Mouse (Mus musculus): ENCODE measurements around the gene Tesc. TPM values are rescaled to one million over a fixed set of nuclear protein-coding genes. Genes with fewer than 3 reads are reported as not detected.

Gene Tesc
- total and polyA plus RNA-seq, 2 experiments from 2014 or later: 4.7 to 8.2 TPM

DNA sequence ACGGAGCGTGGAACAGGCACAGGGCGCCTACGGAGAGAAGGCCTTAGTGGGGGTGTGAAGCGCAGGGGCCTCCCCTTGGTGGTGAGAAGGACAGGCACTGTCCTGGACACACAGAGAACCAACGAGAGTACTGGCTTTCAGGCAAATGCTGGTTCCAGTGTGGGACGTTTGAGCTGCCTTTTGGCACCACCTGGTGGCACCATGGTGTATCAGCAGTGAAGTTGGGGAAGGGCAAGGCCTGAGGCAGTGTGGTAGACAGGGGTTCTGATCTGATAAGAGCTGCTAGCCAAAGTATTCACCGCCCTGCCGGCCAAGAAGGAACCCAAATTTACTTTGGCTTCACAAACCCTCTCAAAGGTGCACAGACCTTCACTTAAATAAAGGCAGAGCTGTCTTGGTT, 41.8 kb downstream of the Tesc start:
- Histone ChIP-seq H3K4me3 (ENCODE audit: low read depth, low read length) (no peak overlapping the region), H3K9me3 (ENCODE audit: low read length) (no peaks in the 10 kb centered on the region), H3K27ac (ENCODE audit: low read depth, low read length) (no peak overlapping the region), H3K9ac (replicated peaks; ENCODE audit: low read length, poor library complexity, severe bottlenecking) (no peak overlapping the region), H3K27me3 (ENCODE audit: insufficient read depth, low read length) (no peaks in the 10 kb centered on the region), H3K36me3 (ENCODE audit: insufficient read depth, low read length) (peaks cover 31% of the 10 kb centered on the region), H3K4me1 (ENCODE audit: insufficient read depth, low read length) (peaks cover 4% of the 10 kb centered on the region; the same call in 1 of the 2 replicates), H3K4me2 (ENCODE audit: low read depth, low read length, poor library complexity, severe bottlenecking) (no peak overlapping the region)
- DNase-seq (ENCODE audit: low spot score) (peak; percentile 84), ATAC-seq (ENCODE audit: low FRiP score) (peak; percentile 27; the same call in 1 of the 2 replicates)
- 44% methylated on average over 9 of the region's 9 CpGs for WGBS
- TF ChIP-seq CTCF (IDR thresholded peaks at IDR 0.05): peak; percentile 95

- WGBS: 76% methylated on average over 5 of the region's 5 CpGs
- TF ChIP-seq CTCF (IDR thresholded peaks at IDR 0.05): no peak
- ATAC-seq (ENCODE audit: low FRiP score) (no peak), DNase-seq (ENCODE audit: low spot score) (no peak)
- no peaks in the 10 kb centered on the region for H3K9me3 ChIP-seq (ENCODE audit: low read length)
- H3K4me3 ChIP-seq (ENCODE audit: low read depth, low read length): no peak overlapping the region
- H3K36me3 ChIP-seq (ENCODE audit: insufficient read depth, low read length): peaks cover 47% of the 10 kb centered on the region
- H3K27me3 ChIP-seq (ENCODE audit: insufficient read depth, low read length): no peaks in the 10 kb centered on the region
- no peaks in the 10 kb centered on the region for H3K4me1 ChIP-seq (ENCODE audit: insufficient read depth, low read length)
- H3K27ac ChIP-seq (ENCODE audit: low read depth, low read length): no peak overlapping the region
- H3K4me2 ChIP-seq (ENCODE audit: low read depth, low read length, poor library complexity, severe bottlenecking): no peak overlapping the region
- no peak overlapping the region for H3K9ac ChIP-seq (replicated peaks; ENCODE audit: low read length, poor library complexity, severe bottlenecking)
Measured at GRCm38 (mm10) chr5:118071766-118072165, 44.2 kb downstream of the Tesc start.

DNA sequence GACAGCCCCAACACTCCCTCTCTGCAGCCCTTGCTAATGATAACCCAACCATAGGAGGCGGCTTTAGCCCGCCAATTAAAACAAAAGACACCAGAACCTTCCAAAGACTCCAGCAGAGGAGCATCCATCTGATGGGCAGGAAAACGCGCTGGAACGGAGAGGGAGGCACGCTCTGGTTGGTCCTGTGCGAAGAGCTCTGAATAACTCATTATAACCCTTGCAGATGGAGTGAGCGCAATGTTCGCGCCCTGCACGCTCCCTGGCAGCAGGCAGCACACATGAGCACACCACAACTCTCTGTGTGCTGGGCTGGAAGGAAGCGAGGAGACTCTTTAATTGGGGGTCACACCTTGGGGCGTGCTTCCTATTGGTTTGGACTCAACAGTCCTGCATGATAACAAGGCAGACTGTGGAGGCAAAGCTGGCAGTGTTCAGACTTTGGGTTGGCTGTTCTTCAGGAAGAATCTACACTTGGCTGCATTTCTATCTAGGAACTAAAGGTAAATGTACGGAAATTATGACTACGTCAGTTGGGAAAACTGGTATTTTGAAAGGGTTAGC, 45.8 kb downstream of the Tesc start:
- no peak for ATAC-seq (ENCODE audit: low FRiP score)
- TF ChIP-seq CTCF (IDR thresholded peaks at IDR 0.05): no peak
- Histone ChIP-seq H3K27ac (ENCODE audit: low read depth, low read length) (no peak overlapping the region), H3K4me1 (ENCODE audit: insufficient read depth, low read length) (no peaks in the 10 kb centered on the region), H3K27me3 (ENCODE audit: insufficient read depth, low read length) (no peaks in the 10 kb centered on the region), H3K9ac (replicated peaks; ENCODE audit: low read length, poor library complexity, severe bottlenecking) (no peak overlapping the region), H3K36me3 (ENCODE audit: insufficient read depth, low read length) (peaks cover 48% of the 10 kb centered on the region), H3K4me3 (ENCODE audit: low read depth, low read length) (no peak overlapping the region), H3K4me2 (ENCODE audit: low read depth, low read length, poor library complexity, severe bottlenecking) (no peak overlapping the region), H3K9me3 (ENCODE audit: low read length) (no peaks in the 10 kb centered on the region)
- 56% methylated on average over 15 of the region's 15 CpGs for WGBS
- DNase-seq (ENCODE audit: low spot score): peak; percentile 66

- H3K9me3 ChIP-seq (ENCODE audit: low read length): no peaks in the 10 kb centered on the region
- H3K27me3 ChIP-seq (ENCODE audit: insufficient read depth, low read length): no peaks in the 10 kb centered on the region
- no peak overlapping the region for H3K9ac ChIP-seq (replicated peaks; ENCODE audit: low read length, poor library complexity, severe bottlenecking)
- ATAC-seq (ENCODE audit: low FRiP score) (no peak), DNase-seq (ENCODE audit: low spot score) (peak; percentile 79)
- H3K4me2 ChIP-seq (ENCODE audit: low read depth, low read length, poor library complexity, severe bottlenecking): no peak overlapping the region
- peak; percentile 55 for TF ChIP-seq CTCF (IDR thresholded peaks at IDR 0.05)
- H3K36me3 ChIP-seq (ENCODE audit: insufficient read depth, low read length): peaks cover 35% of the 10 kb centered on the region
- 60% methylated on average over 15 of the region's 15 CpGs for WGBS
- H3K4me3 ChIP-seq (ENCODE audit: low read depth, low read length): no peak overlapping the region
- peaks cover 5% of the 10 kb centered on the region; the same call in 1 of the 2 replicates for H3K4me1 ChIP-seq (ENCODE audit: insufficient read depth, low read length)
- no peak overlapping the region for H3K27ac ChIP-seq (ENCODE audit: low read depth, low read length)
Measured at GRCm38 (mm10) chr5:118076721-118077592, 49.4 kb downstream of the Tesc start.

DNA sequence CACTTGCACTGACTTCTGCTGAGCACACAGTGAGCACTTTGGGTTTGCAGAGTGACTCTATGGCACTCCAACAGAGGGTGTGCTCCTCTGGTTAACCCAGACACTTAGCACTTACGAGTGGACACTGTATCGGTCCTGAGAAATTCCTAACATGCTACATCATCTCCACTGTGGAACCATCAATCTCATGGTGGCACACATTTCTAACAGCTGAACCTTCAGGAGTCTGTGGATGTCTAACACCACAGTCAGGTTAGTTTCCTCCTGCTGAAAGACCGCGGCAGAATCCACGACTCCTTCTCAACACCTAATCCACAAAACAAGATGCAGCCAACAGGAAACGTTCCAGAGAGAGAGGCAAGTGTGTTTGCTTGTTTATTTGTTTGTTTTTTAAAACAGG, 51.0 kb downstream of the Tesc start:
- DNase-seq (ENCODE audit: low spot score): no peak
- H3K9me3 ChIP-seq (ENCODE audit: low read length): no peaks in the 10 kb centered on the region
- no peak overlapping the region for H3K4me2 ChIP-seq (ENCODE audit: low read depth, low read length, poor library complexity, severe bottlenecking)
- no peak for TF ChIP-seq CTCF (IDR thresholded peaks at IDR 0.05)
- WGBS: 89% methylated on average over 6 of the region's 6 CpGs
- no peak overlapping the region for H3K9ac ChIP-seq (replicated peaks; ENCODE audit: low read length, poor library complexity, severe bottlenecking)
- H3K4me3 ChIP-seq (ENCODE audit: low read depth, low read length): no peak overlapping the region
- no peaks in the 10 kb centered on the region for H3K27me3 ChIP-seq (ENCODE audit: insufficient read depth, low read length)
- H3K4me1 ChIP-seq (ENCODE audit: insufficient read depth, low read length): peaks cover 8% of the 10 kb centered on the region; the same call in 1 of the 2 replicates
- H3K27ac ChIP-seq (ENCODE audit: low read depth, low read length): no peak overlapping the region
- ATAC-seq (ENCODE audit: low FRiP score): no peak
- H3K36me3 ChIP-seq (ENCODE audit: insufficient read depth, low read length): peaks cover 26% of the 10 kb centered on the region

- Histone ChIP-seq H3K9ac (replicated peaks; ENCODE audit: low read length, poor library complexity, severe bottlenecking) (no peak overlapping the region; the same call in 1 of the 2 replicates), H3K4me1 (ENCODE audit: insufficient read depth, low read length) (peaks cover 12% of the 10 kb centered on the region), H3K4me3 (ENCODE audit: low read depth, low read length) (no peak overlapping the region), H3K27ac (ENCODE audit: low read depth, low read length) (no peak overlapping the region), H3K9me3 (ENCODE audit: low read length) (no peaks in the 10 kb centered on the region), H3K27me3 (ENCODE audit: insufficient read depth, low read length) (no peaks in the 10 kb centered on the region), H3K36me3 (ENCODE audit: insufficient read depth, low read length) (peaks cover 25% of the 10 kb centered on the region), H3K4me2 (ENCODE audit: low read depth, low read length, poor library complexity, severe bottlenecking) (no peak overlapping the region)
- ATAC-seq (ENCODE audit: low FRiP score) (no peak), DNase-seq (ENCODE audit: low spot score) (no peak)
- 29% methylated on average over 6 of the region's 6 CpGs for WGBS
- no peak for TF ChIP-seq CTCF (IDR thresholded peaks at IDR 0.05)
Measured at GRCm38 (mm10) chr5:118079354-118079753, 51.8 kb downstream of the Tesc start.

Measured in midbrain, postnatal 0 days (tissue).